Mouse (Mus musculus) heart, embryonic 10.5 days (tissue): ENCODE results near the gene Card14. TPM values are rescaled to one million over a fixed set of nuclear protein-coding genes. Genes with fewer than 3 reads are reported as not detected.

Experiments used
- microRNA counts: library from miRNA; unstranded; fragments of <30 nt; microRNA quantifications from one replicate; lab custom pipeline; 2017
- microRNA-seq: library from miRNA; unstranded; fragments of <30 nt; microRNA quantifications from one replicate; pipeline ENCODE4, GENCODE M21; 2017
- polyA plus RNA-seq: library from polyadenylated mRNA; unstranded; fragments of >200 nt; fragmentation: Nextera tagmentation; extraction: Ambion mirVana; gene quantifications from 2 replicates; pipeline ENCODE4 v1.2.1, GENCODE M21; 2016

Gene Card14
- polyA plus RNA-seq, 1 experiment from 2014 or later: 0.24 TPM

MicroRNAs within 50 kb of the gene (microRNA counts, 519-probe panel; counts per million panel counts)
- microRNA mmu-miR-1932 (lab: Ali Mortazavi, UCI): not detected

Small RNA genes within 50 kb of the gene (microRNA-seq; reads per million reads assigned to microRNA genes)
- 1.3 reads per million for gene Mir1932

Other genes starting within 250 kb of the Card14 start
- 8.9 and 9.0 TPM in 2 replicates for gene Cbx4, start 221.5 kb upstream of the Card14 start, polyA plus RNA-seq
- gene Tbc1d16, start 79.3 kb upstream of the Card14 start, polyA plus RNA-seq: 7.4 and 8.6 TPM in 2 replicates
- 4.6 and 9.3 TPM in 2 replicates for gene Ccdc40, start 79.2 kb upstream of the Card14 start, polyA plus RNA-seq
- gene Gaa, start 39.9 kb upstream of the Card14 start, polyA plus RNA-seq: 57.3 and 97.3 TPM in 2 replicates
- gene Eif4a3, start 7.7 kb upstream of the Card14 start, polyA plus RNA-seq: 366 and 405 TPM in 2 replicates
- gene Sgsh, start 47.8 kb downstream of the Card14 start, polyA plus RNA-seq: 7.1 and 7.9 TPM in 2 replicates
- 10.8 and 11.2 TPM in 2 replicates for gene Slc26a11, start 47.8 kb downstream of the Card14 start, polyA plus RNA-seq
- gene Rnf213, start 85.3 kb downstream of the Card14 start, polyA plus RNA-seq: 7.5 and 9.5 TPM in 2 replicates
- 16.2 and 17.2 TPM in 2 replicates for gene Endov, start 183.6 kb downstream of the Card14 start, polyA plus RNA-seq
- 0.49 and 0.88 TPM in 2 replicates for gene Nptx1, start 240.0 kb downstream of the Card14 start, polyA plus RNA-seq